Mouse (Mus musculus): ENCODE measurements at regions not wholly inside any gene's neighbourhood (a gene's known extent, or its start where the extent isn't known, plus 50 kb on each side); places are given as distances from the start of the nearest gene placed in this dataset.

GRCm38 (mm10) chr14:61689776-61690175 is 82.5 kb downstream of the Kcnrg start:
- WGBS = 12% methylated on average over 24 of the region's 24 CpGs
- peaks cover 27% of the 10 kb centered on the region for H3K27me3 ChIP-seq (ENCODE audit: control insufficient read depth, insufficient read depth, low read depth, low read length)

GRCm38 (mm10) chr14:61691785-61692372 is 84.6 kb downstream of the Kcnrg start:
- no peak for ATAC-seq

More at GRCm38 (mm10) chr14:61689776-61690175, 82.5 kb downstream of the Kcnrg start:
- H3K4me3 ChIP-seq (ENCODE audit: low read depth, low read length) = no peak overlapping the region; the same call in 1 of the 2 replicates
- peak overlapping the region; percentile 39; the same call in 1 of the 2 replicates for H3K4me2 ChIP-seq (ENCODE audit: low read length)
- H3K27ac ChIP-seq (ENCODE audit: low read length) = no peak overlapping the region
- peaks cover 7% of the 10 kb centered on the region for H3K4me1 ChIP-seq (ENCODE audit: control insufficient read depth, insufficient read depth, low read length)
- no peaks in the 10 kb centered on the region for H3K9me3 ChIP-seq (replicated peaks; ENCODE audit: control insufficient read depth, low read length, poor library complexity, severe bottlenecking)
- no peak overlapping the region for H3K9ac ChIP-seq (ENCODE audit: low read depth, low read length)
- H3K36me3 ChIP-seq (ENCODE audit: control insufficient read depth, insufficient read depth, low read length) = no peaks in the 10 kb centered on the region
- ATAC-seq = no peak

GRCm38 (mm10) chr14:61694796-61695195 is 87.5 kb downstream of the Kcnrg start:
- peaks cover under 1% of the 10 kb centered on the region; the same call in 1 of the 2 replicates for H3K4me1 ChIP-seq (ENCODE audit: control insufficient read depth, insufficient read depth, low read length)
- no peaks in the 10 kb centered on the region for H3K9me3 ChIP-seq (replicated peaks; ENCODE audit: control insufficient read depth, low read length, poor library complexity, severe bottlenecking)
- ATAC-seq = no peak
- H3K27me3 ChIP-seq (ENCODE audit: control insufficient read depth, insufficient read depth, low read depth, low read length) = peaks cover 16% of the 10 kb centered on the region
- no peak overlapping the region for H3K27ac ChIP-seq (ENCODE audit: low read length)
- no peak overlapping the region for H3K4me2 ChIP-seq (ENCODE audit: low read length)
- WGBS = 93% methylated on average over 3 of the region's 3 CpGs
- no peak overlapping the region for H3K4me3 ChIP-seq (ENCODE audit: low read depth, low read length)
- H3K9ac ChIP-seq (ENCODE audit: low read depth, low read length) = no peak overlapping the region
- no peaks in the 10 kb centered on the region for H3K36me3 ChIP-seq (ENCODE audit: control insufficient read depth, insufficient read depth, low read length)

More at GRCm38 (mm10) chr14:61691785-61692372, 84.6 kb downstream of the Kcnrg start:
- Histone ChIP-seq H3K9ac (ENCODE audit: low read depth, low read length) (no peak overlapping the region), H3K4me3 (ENCODE audit: low read depth, low read length) (no peak overlapping the region), H3K9me3 (replicated peaks; ENCODE audit: control insufficient read depth, low read length, poor library complexity, severe bottlenecking) (no peaks in the 10 kb centered on the region), H3K27me3 (ENCODE audit: control insufficient read depth, insufficient read depth, low read depth, low read length) (peaks cover 22% of the 10 kb centered on the region), H3K36me3 (ENCODE audit: control insufficient read depth, insufficient read depth, low read length) (no peaks in the 10 kb centered on the region), H3K4me1 (ENCODE audit: control insufficient read depth, insufficient read depth, low read length) (peaks cover 7% of the 10 kb centered on the region), H3K4me2 (ENCODE audit: low read length) (no peak overlapping the region), H3K27ac (ENCODE audit: low read length) (no peak overlapping the region)
- WGBS = 87% methylated on average over 6 of the region's 6 CpGs

GRCm38 (mm10) chr14:61696290-61696842 is 89.1 kb downstream of the Kcnrg start:
- Histone ChIP-seq H3K9me3 (replicated peaks; ENCODE audit: control insufficient read depth, low read length, poor library complexity, severe bottlenecking) (no peaks in the 10 kb centered on the region), H3K27me3 (ENCODE audit: control insufficient read depth, insufficient read depth, low read depth, low read length) (peaks cover 1% of the 10 kb centered on the region), H3K4me2 (ENCODE audit: low read length) (no peak overlapping the region), H3K4me1 (ENCODE audit: control insufficient read depth, insufficient read depth, low read length) (no peaks in the 10 kb centered on the region), H3K9ac (ENCODE audit: low read depth, low read length) (no peak overlapping the region), H3K4me3 (ENCODE audit: low read depth, low read length) (no peak overlapping the region), H3K36me3 (ENCODE audit: control insufficient read depth, insufficient read depth, low read length) (no peaks in the 10 kb centered on the region), H3K27ac (ENCODE audit: low read length) (no peak overlapping the region)
- 55% methylated on average over 7 of the region's 7 CpGs for WGBS
- no peak for ATAC-seq

- WGBS = 82% methylated on average over 13 of the region's 13 CpGs
- H3K9ac ChIP-seq (ENCODE audit: low read depth, low read length) = no peak overlapping the region
- no peaks in the 10 kb centered on the region for H3K4me1 ChIP-seq (ENCODE audit: control insufficient read depth, insufficient read depth, low read length)
- H3K27ac ChIP-seq (ENCODE audit: low read length) = no peak overlapping the region
- H3K4me2 ChIP-seq (ENCODE audit: low read length) = no peak overlapping the region
- H3K9me3 ChIP-seq (replicated peaks; ENCODE audit: control insufficient read depth, low read length, poor library complexity, severe bottlenecking) = no peaks in the 10 kb centered on the region
- ATAC-seq = no peak
- H3K4me3 ChIP-seq (ENCODE audit: low read depth, low read length) = no peak overlapping the region
- no peaks in the 10 kb centered on the region for H3K27me3 ChIP-seq (ENCODE audit: control insufficient read depth, insufficient read depth, low read depth, low read length)
- H3K36me3 ChIP-seq (ENCODE audit: control insufficient read depth, insufficient read depth, low read length) = no peaks in the 10 kb centered on the region
Measured at GRCm38 (mm10) chr14:61696886-61697554, 89.8 kb downstream of the Kcnrg start.

GRCm38 (mm10) chr14:61697704-61698103 is 90.4 kb downstream of the Kcnrg start:
- no peaks in the 10 kb centered on the region for H3K36me3 ChIP-seq (ENCODE audit: control insufficient read depth, insufficient read depth, low read length)
- no peaks in the 10 kb centered on the region for H3K9me3 ChIP-seq (replicated peaks; ENCODE audit: control insufficient read depth, low read length, poor library complexity, severe bottlenecking)
- H3K4me3 ChIP-seq (ENCODE audit: low read depth, low read length) = no peak overlapping the region
- no peak for ATAC-seq
- H3K4me2 ChIP-seq (ENCODE audit: low read length) = no peak overlapping the region
- H3K9ac ChIP-seq (ENCODE audit: low read depth, low read length) = no peak overlapping the region
- 72% methylated on average over 10 of the region's 10 CpGs for WGBS
- H3K27ac ChIP-seq (ENCODE audit: low read length) = no peak overlapping the region
- H3K4me1 ChIP-seq (ENCODE audit: control insufficient read depth, insufficient read depth, low read length) = no peaks in the 10 kb centered on the region
- no peaks in the 10 kb centered on the region for H3K27me3 ChIP-seq (ENCODE audit: control insufficient read depth, insufficient read depth, low read depth, low read length)

GRCm38 (mm10) chr14:61698358-61699055 is 91.2 kb downstream of the Kcnrg start:
- ATAC-seq = no peak

GRCm38 (mm10) chr14:61699638-61700037 is 92.4 kb downstream of the Kcnrg start:
- H3K9ac ChIP-seq (ENCODE audit: low read depth, low read length) = no peak overlapping the region
- H3K4me1 ChIP-seq (ENCODE audit: control insufficient read depth, insufficient read depth, low read length) = no peaks in the 10 kb centered on the region
- H3K27ac ChIP-seq (ENCODE audit: low read length) = no peak overlapping the region
- ATAC-seq = no peak
- 63% methylated on average over 7 of the region's 7 CpGs for WGBS
- H3K27me3 ChIP-seq (ENCODE audit: control insufficient read depth, insufficient read depth, low read depth, low read length) = no peaks in the 10 kb centered on the region
- no peak overlapping the region for H3K4me3 ChIP-seq (ENCODE audit: low read depth, low read length)
- no peak overlapping the region for H3K4me2 ChIP-seq (ENCODE audit: low read length)
- H3K9me3 ChIP-seq (replicated peaks; ENCODE audit: control insufficient read depth, low read length, poor library complexity, severe bottlenecking) = no peaks in the 10 kb centered on the region
- H3K36me3 ChIP-seq (ENCODE audit: control insufficient read depth, insufficient read depth, low read length) = no peaks in the 10 kb centered on the region

More at GRCm38 (mm10) chr14:61698358-61699055, 91.2 kb downstream of the Kcnrg start:
- Histone ChIP-seq H3K4me2 (ENCODE audit: low read length) (no peak overlapping the region), H3K27me3 (ENCODE audit: control insufficient read depth, insufficient read depth, low read depth, low read length) (no peaks in the 10 kb centered on the region), H3K27ac (ENCODE audit: low read length) (no peak overlapping the region), H3K4me1 (ENCODE audit: control insufficient read depth, insufficient read depth, low read length) (no peaks in the 10 kb centered on the region), H3K4me3 (ENCODE audit: low read depth, low read length) (no peak overlapping the region), H3K36me3 (ENCODE audit: control insufficient read depth, insufficient read depth, low read length) (no peaks in the 10 kb centered on the region), H3K9me3 (replicated peaks; ENCODE audit: control insufficient read depth, low read length, poor library complexity, severe bottlenecking) (no peaks in the 10 kb centered on the region), H3K9ac (ENCODE audit: low read depth, low read length) (no peak overlapping the region)
- WGBS = 59% methylated on average over 12 of the region's 12 CpGs

- Histone ChIP-seq H3K4me3 (ENCODE audit: low read depth, low read length) (no peak overlapping the region), H3K9me3 (replicated peaks; ENCODE audit: control insufficient read depth, low read length, poor library complexity, severe bottlenecking) (no peaks in the 10 kb centered on the region), H3K27ac (ENCODE audit: low read length) (no peak overlapping the region), H3K27me3 (ENCODE audit: control insufficient read depth, insufficient read depth, low read depth, low read length) (no peaks in the 10 kb centered on the region), H3K36me3 (ENCODE audit: control insufficient read depth, insufficient read depth, low read length) (no peaks in the 10 kb centered on the region), H3K9ac (ENCODE audit: low read depth, low read length) (no peak overlapping the region), H3K4me1 (ENCODE audit: control insufficient read depth, insufficient read depth, low read length) (no peaks in the 10 kb centered on the region), H3K4me2 (ENCODE audit: low read length) (no peak overlapping the region)
- ATAC-seq = no peak
- WGBS = 85% methylated on average over 10 of the region's 10 CpGs
Measured at GRCm38 (mm10) chr14:61701131-61701530, 93.9 kb downstream of the Kcnrg start.
